Mouse (Mus musculus) liver, adult 2 months (tissue): Measurements from ENCODE around the gene Clip3. TPM values are rescaled to one million over a fixed set of nuclear protein-coding genes. Genes with fewer than 3 reads are reported as not detected.
A peak's percentile ranks its signal among the peaks of the same experiment; 100 is the strongest.

Experiments used
- DNase-seq: peaks from one replicate; pipeline ENCODE4 v3.0.0-alpha.2; 2011; ENCODE audit warnings: low read depth, low spot score; ENCODE audit errors: extremely low read depth
- H3K27ac ChIP-seq: fragments of 200-500 bp; replicated peaks from 2 replicates; pipeline ENCODE4 v1.5.1; 2012; ENCODE audit warnings: low read depth, mild to moderate bottlenecking, control low read depth, inconsistent platforms, low read length; ENCODE audit not compliant: insufficient read depth
- H3K27me3 ChIP-seq: fragments of 200-500 bp; 2 replicates; pipeline ENCODE4 v1.6.1; 2012; ENCODE audit warnings: mild to moderate bottlenecking, moderate library complexity, low read length, inconsistent platforms; ENCODE audit not compliant: control insufficient read depth, insufficient read depth
- H3K36me3 ChIP-seq: fragments of 200-500 bp; 2 replicates; pipeline ENCODE4 v1.6.1; 2012; ENCODE audit warnings: low read length, inconsistent platforms; ENCODE audit not compliant: control insufficient read depth, insufficient read depth
- H3K4me1 ChIP-seq: fragments of 200-500 bp; 2 replicates; pipeline ENCODE4 v1.6.1; 2011; ENCODE audit warnings: low read length; ENCODE audit not compliant: control insufficient read depth, insufficient read depth
- H3K4me3 ChIP-seq: fragments of 200-500 bp; 2 replicates; pipeline ENCODE4 v1.5.1; 2011; ENCODE audit warnings: low read depth, mild to moderate bottlenecking, control low read depth, low read length, moderate library complexity; ENCODE audit not compliant: insufficient read depth
- H3K79me2 ChIP-seq: fragments of 200-500 bp; 2 replicates; pipeline ENCODE4 v1.6.1; 2012; ENCODE audit warnings: inconsistent platforms, mild to moderate bottlenecking, low read length, moderate library complexity; ENCODE audit not compliant: control insufficient read depth, insufficient read depth
- H3K9ac ChIP-seq: fragments of 200-500 bp; 2 replicates; pipeline ENCODE4 v1.6.1; 2012; ENCODE audit warnings: low read depth, mild to moderate bottlenecking, control low read depth, inconsistent platforms, low read length
- CTCF ChIP-seq: fragments of 200-500 bp; IDR thresholded peaks from 2 replicates; pipeline ENCODE4 v1.5.1; 2011; ENCODE audit warnings: low read depth, low read length, control low read depth
- POLR2A ChIP-seq: fragments of 200-500 bp; IDR thresholded peaks from 2 replicates; pipeline ENCODE4 v1.6.1; 2011; ENCODE audit warnings: low read length, control low read depth; ENCODE audit not compliant: insufficient read depth; ENCODE audit errors: extremely low read depth
- WGBS: fragments of 180-500 bp; shearing (Covaris S2); methylation state at CpG from one replicate; pipeline ENCODE4 v1.1.7; 2018; 5-methylcytosine and 5-hydroxymethylcytosine counted together
- polyA plus RNA-seq: library from polyadenylated mRNA; depleted of rRNA; stranded (reverse); fragments of >200 nt; gene quantifications from 2 replicates; pipeline ENCODE4 v1.2.3, GENCODE M21; 2012
- total RNA-seq: library from RNA; depleted of rRNA; stranded (reverse); fragments of >200 nt; gene quantifications from 2 replicates; pipeline ENCODE4 v1.2.3, GENCODE M21; 2014

Clip3 gene
- total and polyA plus RNA-seq, 2 experiments, result 0.18 to 0.24 TPM

DNA sequence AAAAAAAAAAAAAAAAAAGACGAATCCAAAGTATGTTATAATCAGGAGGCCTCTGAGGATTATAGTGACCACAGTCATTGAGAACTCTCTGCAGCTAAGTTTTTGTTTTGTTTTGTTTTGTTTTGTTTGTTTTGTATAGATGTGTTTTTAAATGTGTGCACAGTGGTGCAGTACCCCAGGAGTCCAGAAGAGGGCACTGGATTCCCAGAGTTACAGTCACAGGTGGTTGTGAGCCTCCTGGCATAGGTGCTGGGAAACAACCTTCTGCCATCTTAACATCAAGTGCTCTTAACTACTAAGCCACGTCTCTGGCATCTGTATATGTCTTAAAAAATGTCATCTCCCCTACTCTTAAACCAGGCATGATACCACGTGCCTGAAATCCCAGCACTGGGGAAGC lies 9.4 kb downstream of the Clip3 start:
- no peaks in the 10 kb centered on the region for H3K4me1 ChIP-seq
- H3K4me3 ChIP-seq, result no peak overlapping the region
- H3K27ac ChIP-seq, result no peak overlapping the region
- 54% methylated on average over 3 of the region's 3 CpGs for WGBS
- no peaks in the 10 kb centered on the region for H3K79me2 ChIP-seq
- H3K27me3 ChIP-seq, result no peaks in the 10 kb centered on the region
- H3K36me3 ChIP-seq, result no peaks in the 10 kb centered on the region
- TF ChIP-seq POLR2A, result no peak
- peak; percentile 71 for TF ChIP-seq CTCF
- no peak overlapping the region for H3K9ac ChIP-seq
- DNase-seq, result peak; percentile 39

DNA sequence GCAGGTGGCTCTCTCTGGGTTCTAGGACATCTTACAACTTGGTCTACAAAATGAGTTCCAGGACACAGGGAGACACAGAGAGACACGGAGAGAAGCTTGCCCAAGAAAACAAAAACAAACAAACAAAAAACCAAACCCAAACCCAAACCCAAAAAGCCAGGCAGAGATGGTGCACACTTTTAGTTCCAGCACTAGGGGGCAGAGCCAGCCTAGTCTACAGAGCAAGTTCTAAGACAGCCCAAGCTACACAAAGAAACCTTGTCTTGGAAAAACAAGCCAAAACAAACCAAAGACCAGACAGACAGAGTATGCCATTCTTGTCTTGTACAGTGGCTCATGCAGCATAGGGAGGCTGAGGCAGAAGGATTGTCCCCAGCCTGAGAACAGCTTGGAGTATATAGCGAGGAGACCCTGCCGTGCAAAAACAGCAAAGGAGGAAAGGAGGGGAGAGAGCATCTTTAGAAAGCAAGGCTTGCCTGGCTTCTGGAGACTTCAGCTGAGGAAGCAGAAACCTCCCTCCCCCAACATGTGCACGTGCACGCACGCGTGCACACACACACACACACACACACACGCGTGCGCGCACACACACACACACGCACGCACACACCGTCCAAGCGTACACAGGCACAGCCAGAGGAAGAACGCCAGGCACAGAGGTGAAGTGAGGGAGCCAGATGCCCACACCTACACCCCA lies 14.7 kb downstream of the Clip3 start:
- no peak overlapping the region for H3K4me3 ChIP-seq
- peak; percentile 37 for DNase-seq
- WGBS, result 88% methylated on average over 16 of the region's 16 CpGs
- H3K27me3 ChIP-seq, result no peaks in the 10 kb centered on the region
- no peaks in the 10 kb centered on the region for H3K79me2 ChIP-seq
- no peaks in the 10 kb centered on the region for H3K36me3 ChIP-seq
- TF ChIP-seq CTCF (peak; percentile 46; the same call in 1 of the 2 replicates), POLR2A (no peak)
- no peak overlapping the region for H3K9ac ChIP-seq
- peaks cover 7% of the 10 kb centered on the region; the same call in 1 of the 2 replicates for H3K4me1 ChIP-seq
- H3K27ac ChIP-seq, result no peak overlapping the region

GRCm38 (mm10) chr7:30308076-30309005 lies 16.8 kb downstream of the Clip3 start, which contains the start of gene Alkbh6:
Gene Alkbh6, plus strand, starts transcription at chr7:30308717.
- 7% methylated on average over 27 of the region's 27 CpGs for WGBS
- Histone ChIP-seq H3K36me3 (no peaks in the 10 kb centered on the region), H3K79me2 (peaks cover 4% of the 10 kb centered on the region; the same call in 1 of the 2 replicates), H3K4me3 (peak within 1 kb of the TSS; percentile 48), H3K27ac (peak within 1 kb of the TSS; percentile 46), H3K4me1 (peaks cover 13% of the 10 kb centered on the region), H3K27me3 (no peaks in the 10 kb centered on the region), H3K9ac (peak within 1 kb of the TSS; percentile 68)
- TF ChIP-seq CTCF (no peak), POLR2A (peak; percentile 76; the same call in 1 of the 2 replicates)
- peak; percentile 86 for DNase-seq

DNA sequence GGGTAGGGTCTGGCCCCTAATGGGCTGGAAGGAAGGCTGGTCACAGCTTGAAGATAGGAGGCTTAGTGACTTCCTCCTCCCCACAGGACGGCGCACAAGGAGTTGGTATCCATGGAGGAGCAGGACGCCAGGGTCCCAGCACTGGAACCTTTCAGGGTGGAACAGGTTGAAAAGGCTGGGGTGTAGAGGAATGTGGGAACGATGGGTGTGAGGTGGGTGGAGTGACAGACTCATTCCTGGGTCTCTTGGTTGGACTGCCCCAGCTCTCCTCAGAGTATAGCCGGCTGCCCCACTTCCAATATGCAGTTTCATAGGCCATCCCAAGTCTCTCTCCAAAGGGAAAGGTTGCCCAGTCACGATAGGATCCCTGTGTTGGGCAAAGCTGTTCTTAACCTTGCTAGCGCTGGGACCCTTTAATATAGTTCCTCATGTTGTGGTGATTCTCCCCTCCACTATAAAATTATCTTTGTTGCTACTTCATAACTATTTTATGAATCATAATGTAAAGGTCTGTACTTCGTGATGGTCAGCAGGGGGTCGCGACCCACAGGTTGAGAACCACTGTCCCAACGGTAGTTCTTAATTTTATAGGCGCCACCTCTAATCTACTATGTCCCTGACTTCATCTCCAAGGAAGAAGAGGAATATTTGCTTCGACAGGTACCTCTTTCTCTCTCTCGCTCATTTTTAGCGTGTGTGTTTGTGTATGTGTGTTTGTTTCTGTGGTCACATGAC lies 18.0 kb downstream of the Clip3 start:
- Histone ChIP-seq H3K27me3 (no peaks in the 10 kb centered on the region), H3K4me3 (peak overlapping the region; percentile 48; the same call in 1 of the 2 replicates), H3K36me3 (no peaks in the 10 kb centered on the region), H3K27ac (no peak overlapping the region), H3K79me2 (peaks cover 6% of the 10 kb centered on the region; the same call in 1 of the 2 replicates), H3K9ac (peak overlapping the region; percentile 54), H3K4me1 (peaks cover 16% of the 10 kb centered on the region)
- TF ChIP-seq CTCF, result no peak
- TF ChIP-seq POLR2A, result no peak
- WGBS, result 48% methylated on average over 15 of the region's 15 CpGs
- DNase-seq, result no peak

GRCm38 (mm10) chr7:30310136-30310535 lies 18.6 kb downstream of the Clip3 start:
- Histone ChIP-seq H3K4me3 (no peak overlapping the region), H3K79me2 (peaks cover 6% of the 10 kb centered on the region; the same call in 1 of the 2 replicates), H3K27me3 (no peaks in the 10 kb centered on the region), H3K36me3 (no peaks in the 10 kb centered on the region), H3K27ac (no peak overlapping the region), H3K9ac (no peak overlapping the region), H3K4me1 (peaks cover 16% of the 10 kb centered on the region)
- 77% methylated on average over 12 of the region's 12 CpGs for WGBS
- no peak for TF ChIP-seq POLR2A
- no peak for TF ChIP-seq CTCF
- DNase-seq, result no peak
